8 mouse cellular contexts compared by ENCODE assay signal in the genomic region with DNA sequence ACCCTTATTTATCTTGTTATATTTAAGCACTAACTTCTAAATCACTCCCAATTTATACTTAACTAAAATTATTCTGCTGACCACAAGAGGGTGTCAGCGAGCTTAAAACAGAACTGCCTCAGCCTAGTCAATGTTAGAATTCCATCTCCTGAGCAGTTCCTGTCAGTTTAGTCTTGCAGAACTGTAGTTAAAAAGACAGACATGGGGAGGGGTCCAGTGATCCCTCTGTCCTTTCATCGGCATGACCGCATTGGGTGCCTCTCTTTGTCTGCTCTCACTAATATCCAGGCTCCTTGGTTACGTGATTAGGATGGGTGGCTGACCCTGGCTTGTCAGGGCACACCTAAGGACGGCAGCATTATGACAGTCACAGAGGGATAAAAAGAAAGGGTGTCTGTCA.
DNase-seq lines count a peak whose midpoint lies in the region; ATAC-seq and TF ChIP-seq lines count a peak whose summit lies in the region.

No protein-coding gene starts in this region.

- H3K27me3 ChIP-seq in hindbrain, embryonic 12.5 days, result no peaks in the 10 kb centered on the region
- H3K27me3 ChIP-seq in limb, embryonic 14.5 days (ENCODE audit: control insufficient read depth, insufficient read depth, low read length), result no peaks in the 10 kb centered on the region

- no peak overlapping the region for H3K27ac ChIP-seq in cortical plate, adult 2 months (ENCODE audit: insufficient read depth, low read length)
- H3K27ac ChIP-seq in hindbrain, embryonic 12.5 days, result no peak overlapping the region
- no peak overlapping the region for H3K27ac ChIP-seq in limb, embryonic 14.5 days (replicated peaks; ENCODE audit: low read depth, low read length)

- no peak overlapping the region for H3K9ac ChIP-seq in hindbrain, embryonic 12.5 days
- H3K9ac ChIP-seq in limb, embryonic 14.5 days (ENCODE audit: low read depth, low read length, severe bottlenecking), result no peak overlapping the region

- 43% methylated on average over 5 of the region's 5 CpGs for WGBS in hindbrain, embryonic 12.5 days
- WGBS in limb, embryonic 14.5 days, result 55% methylated on average over 5 of the region's 5 CpGs

- no peaks in the 10 kb centered on the region for H3K36me3 ChIP-seq in hindbrain, embryonic 12.5 days
- no peaks in the 10 kb centered on the region for H3K36me3 ChIP-seq in limb, embryonic 14.5 days (ENCODE audit: control insufficient read depth, insufficient read depth, low read length)

- TF ChIP-seq CTCF in cortical plate, adult 2 months (IDR thresholded peaks at IDR 0.05; ENCODE audit: extremely low read depth, insufficient read depth, low read length), result peak; percentile 54; the same call in 1 of the 2 replicates

- 0 out of 2 replicates have a peak, but pooled peaks have one; percentile 38 for ATAC-seq in hindbrain, embryonic 12.5 days (ENCODE audit: low FRiP score)
- ATAC-seq in limb, embryonic 14.5 days (ENCODE audit: low FRiP score, low read depth), result 0 out of 2 replicates have a peak, but pooled peaks have one; percentile 67

- H3K4me2 ChIP-seq in hindbrain, embryonic 12.5 days (replicated peaks), result no peak overlapping the region
- no peak overlapping the region for H3K4me2 ChIP-seq in limb, embryonic 14.5 days (replicated peaks; ENCODE audit: low read depth, low read length, severe bottlenecking)

- TF ChIP-seq POLR2A in cortical plate, adult 2 months (IDR thresholded peaks at IDR 0.05; ENCODE audit: extremely low read depth, insufficient read depth, low read length), result no peak
- TF ChIP-seq POLR2A in limb, embryonic 14.5 days (IDR thresholded peaks at IDR 0.05; ENCODE audit: borderline replicate concordance, extremely low read depth, insufficient read depth, insufficient read length), result no peak

- peak; percentile 28 for DNase-seq in adrenal gland, adult 2 months
- no peak for DNase-seq in adrenal gland, postnatal 4 days (ENCODE audit: low spot score in 2 of 2)
- DNase-seq in testis, postnatal 10 days (ENCODE audit: low spot score), result peak; percentile 67
- no peak for DNase-seq in testis, postnatal 14 days (ENCODE audit: low spot score)
- DNase-seq in limb, embryonic 14.5 days (ENCODE audit: low spot score), result peak; percentile 75
- DNase-seq in retina, embryonic 14.5 days (ENCODE audit: low spot score), result peak; percentile 78

- no peaks in the 10 kb centered on the region; the same call in 1 of the 2 replicates for H3K4me1 ChIP-seq in cortical plate, adult 2 months (ENCODE audit: control insufficient read depth, insufficient read depth, low read length)
- no peaks in the 10 kb centered on the region for H3K4me1 ChIP-seq in hindbrain, embryonic 12.5 days
- no peaks in the 10 kb centered on the region for H3K4me1 ChIP-seq in limb, embryonic 14.5 days (ENCODE audit: control insufficient read depth, insufficient read depth, low read length)

- H3K4me3 ChIP-seq in cortical plate, adult 2 months (ENCODE audit: insufficient read depth, low read length), result no peak overlapping the region
- H3K4me3 ChIP-seq in hindbrain, embryonic 12.5 days, result no peak overlapping the region
- H3K4me3 ChIP-seq in limb, embryonic 14.5 days (replicated peaks; ENCODE audit: low read length), result no peak overlapping the region

- H3K9me3 ChIP-seq in hindbrain, embryonic 12.5 days (replicated peaks), result no peaks in the 10 kb centered on the region
- no peaks in the 10 kb centered on the region for H3K9me3 ChIP-seq in limb, embryonic 14.5 days (ENCODE audit: control insufficient read depth, low read length)

Comparison
In these comparisons a context has a peak if more than half of its experiments do, and no peak if none do; other contexts are left out.
1. DNase-seq: peak in adrenal gland, adult 2 months (single experiment), testis, postnatal 10 days (single experiment), limb, embryonic 14.5 days (single experiment) and retina, embryonic 14.5 days (single experiment); none in adrenal gland, postnatal 4 days (0 of 2) and testis, postnatal 14 days (single experiment).